Mouse (Mus musculus): ENCODE measurements around the gene Mical3. TPM values are rescaled to one million over a fixed set of nuclear protein-coding genes. Genes with fewer than 3 reads are reported as not detected.

The Mical3 gene
- polyA plus RNA-seq, 1 experiment = 49.0 TPM

- Histone ChIP-seq H3K36me3 (ENCODE audit: control insufficient read depth, insufficient read depth, low read length, poor library complexity, severe bottlenecking) (no peaks in the 10 kb centered on the region), H3K4me3 (ENCODE audit: low read depth, low read length) (no peak overlapping the region), H3K27ac (ENCODE audit: insufficient read depth, low read length) (no peak overlapping the region), H3K4me1 (ENCODE audit: control insufficient read depth, insufficient read depth, low read length) (peaks cover 5% of the 10 kb centered on the region), H3K9ac (ENCODE audit: low read depth, poor library complexity, severe bottlenecking) (no peak overlapping the region), H3K9me3 (replicated peaks; ENCODE audit: control insufficient read depth, insufficient read depth, low read length, poor library complexity, severe bottlenecking) (no peaks in the 10 kb centered on the region), H3K27me3 (ENCODE audit: control insufficient read depth, insufficient read depth, low read length, poor library complexity, severe bottlenecking) (no peaks in the 10 kb centered on the region)
- TF ChIP-seq EP300 (IDR thresholded peaks at IDR 0.05; ENCODE audit: insufficient read depth, low read depth, low read length) (no peak), POLR2A (IDR thresholded peaks at IDR 0.05; ENCODE audit: insufficient read depth, low read length) (no peak), CTCF (IDR thresholded peaks at IDR 0.05; ENCODE audit: low read depth, low read length) (no peak)
Measured at GRCm38 (mm10) chr6:121145010-121145604, 14.3 kb upstream of the Mical3 start.

GRCm38 (mm10) chr6:121144066-121144465 is 13.3 kb upstream of the Mical3 start:
- Histone ChIP-seq H3K36me3 (ENCODE audit: control insufficient read depth, insufficient read depth, low read length, poor library complexity, severe bottlenecking) (no peaks in the 10 kb centered on the region), H3K9ac (ENCODE audit: low read depth, poor library complexity, severe bottlenecking) (no peak overlapping the region), H3K27me3 (ENCODE audit: control insufficient read depth, insufficient read depth, low read length, poor library complexity, severe bottlenecking) (no peaks in the 10 kb centered on the region), H3K4me1 (ENCODE audit: control insufficient read depth, insufficient read depth, low read length) (peaks cover 5% of the 10 kb centered on the region), H3K9me3 (replicated peaks; ENCODE audit: control insufficient read depth, insufficient read depth, low read length, poor library complexity, severe bottlenecking) (no peaks in the 10 kb centered on the region), H3K4me3 (ENCODE audit: low read depth, low read length) (no peak overlapping the region), H3K27ac (ENCODE audit: insufficient read depth, low read length) (no peak overlapping the region)
- TF ChIP-seq POLR2A (IDR thresholded peaks at IDR 0.05; ENCODE audit: insufficient read depth, low read length) (no peak), EP300 (IDR thresholded peaks at IDR 0.05; ENCODE audit: insufficient read depth, low read depth, low read length) (no peak), CTCF (IDR thresholded peaks at IDR 0.05; ENCODE audit: low read depth, low read length) (no peak)

DNA sequence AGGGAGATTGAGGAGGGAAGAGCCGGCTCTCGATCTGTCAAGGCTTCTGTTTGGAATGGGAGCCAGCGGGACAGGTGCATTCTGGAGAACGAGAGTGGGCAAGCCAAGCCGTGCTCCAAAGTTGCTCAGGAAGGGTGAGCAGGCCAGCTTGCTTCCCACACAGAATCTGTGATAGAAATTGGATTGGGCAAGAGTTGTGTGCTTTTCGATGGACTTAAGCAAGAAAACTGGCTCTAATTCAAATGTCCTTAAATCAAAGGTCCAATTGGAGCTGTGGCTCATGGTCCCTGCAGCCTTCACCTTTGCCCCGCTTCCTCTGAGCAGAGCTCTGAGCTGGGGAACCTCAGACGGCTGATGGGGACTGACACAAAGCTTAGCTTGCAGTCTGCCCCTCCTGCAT is 12.6 kb upstream of the Mical3 start:
- H3K9ac ChIP-seq (ENCODE audit: low read depth, poor library complexity, severe bottlenecking) = no peak overlapping the region
- no peak overlapping the region for H3K27ac ChIP-seq (ENCODE audit: insufficient read depth, low read length)
- TF ChIP-seq EP300 (IDR thresholded peaks at IDR 0.05; ENCODE audit: insufficient read depth, low read depth, low read length) (no peak), CTCF (IDR thresholded peaks at IDR 0.05; ENCODE audit: low read depth, low read length) (no peak), POLR2A (IDR thresholded peaks at IDR 0.05; ENCODE audit: insufficient read depth, low read length) (no peak)
- H3K4me3 ChIP-seq (ENCODE audit: low read depth, low read length) = no peak overlapping the region
- no peaks in the 10 kb centered on the region for H3K36me3 ChIP-seq (ENCODE audit: control insufficient read depth, insufficient read depth, low read length, poor library complexity, severe bottlenecking)
- H3K27me3 ChIP-seq (ENCODE audit: control insufficient read depth, insufficient read depth, low read length, poor library complexity, severe bottlenecking) = no peaks in the 10 kb centered on the region
- peaks cover 5% of the 10 kb centered on the region for H3K4me1 ChIP-seq (ENCODE audit: control insufficient read depth, insufficient read depth, low read length)
- H3K9me3 ChIP-seq (replicated peaks; ENCODE audit: control insufficient read depth, insufficient read depth, low read length, poor library complexity, severe bottlenecking) = no peaks in the 10 kb centered on the region

DNA sequence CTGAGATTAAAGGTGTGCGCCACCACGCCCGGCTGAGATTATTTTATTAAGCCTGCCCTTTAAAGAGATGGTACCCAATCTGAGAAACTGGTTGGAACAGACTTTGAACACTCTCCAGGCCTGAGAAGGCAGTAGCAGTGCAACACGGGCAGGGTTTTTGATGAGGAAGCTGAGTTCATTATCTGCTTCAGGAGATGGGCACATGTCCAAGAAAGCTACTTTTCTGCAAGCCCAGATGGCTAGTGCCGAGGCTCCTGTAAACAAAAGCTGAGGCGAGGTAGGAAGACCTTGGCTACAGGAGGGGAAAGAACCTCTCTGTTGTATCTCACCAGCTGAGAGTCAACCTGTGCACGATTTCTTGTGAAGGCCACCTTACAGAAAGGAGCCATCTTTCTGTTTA is 11.5 kb upstream of the Mical3 start:
- no peak overlapping the region for H3K9ac ChIP-seq (ENCODE audit: low read depth, poor library complexity, severe bottlenecking)
- H3K4me3 ChIP-seq (ENCODE audit: low read depth, low read length) = no peak overlapping the region
- H3K36me3 ChIP-seq (ENCODE audit: control insufficient read depth, insufficient read depth, low read length, poor library complexity, severe bottlenecking) = no peaks in the 10 kb centered on the region
- no peaks in the 10 kb centered on the region for H3K27me3 ChIP-seq (ENCODE audit: control insufficient read depth, insufficient read depth, low read length, poor library complexity, severe bottlenecking)
- H3K9me3 ChIP-seq (replicated peaks; ENCODE audit: control insufficient read depth, insufficient read depth, low read length, poor library complexity, severe bottlenecking) = no peaks in the 10 kb centered on the region
- no peak for TF ChIP-seq EP300 (IDR thresholded peaks at IDR 0.05; ENCODE audit: insufficient read depth, low read depth, low read length)
- no peak for TF ChIP-seq CTCF (IDR thresholded peaks at IDR 0.05; ENCODE audit: low read depth, low read length)
- TF ChIP-seq POLR2A (IDR thresholded peaks at IDR 0.05; ENCODE audit: insufficient read depth, low read length) = no peak
- no peak overlapping the region for H3K27ac ChIP-seq (ENCODE audit: insufficient read depth, low read length)
- H3K4me1 ChIP-seq (ENCODE audit: control insufficient read depth, insufficient read depth, low read length) = peaks cover 5% of the 10 kb centered on the region

DNA sequence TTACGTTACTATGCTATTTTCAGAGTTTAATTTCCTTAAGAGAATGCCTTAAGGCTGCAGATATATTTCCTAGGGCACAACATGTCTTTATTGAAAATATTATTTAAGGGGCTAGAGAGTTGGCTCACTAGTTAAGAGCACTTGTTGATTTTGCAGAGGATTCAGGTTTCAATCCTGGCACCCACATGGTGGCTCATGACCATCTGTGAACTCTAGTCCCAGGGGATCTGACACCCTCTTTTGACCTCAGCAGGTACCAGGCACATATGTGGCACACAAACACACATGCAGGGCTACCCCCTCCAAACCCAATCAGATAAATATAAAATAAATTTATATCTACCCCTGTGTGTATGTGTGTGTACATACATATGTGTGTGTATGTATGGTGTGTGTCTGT is 8.5 kb upstream of the Mical3 start:
- H3K9me3 ChIP-seq (replicated peaks; ENCODE audit: control insufficient read depth, insufficient read depth, low read length, poor library complexity, severe bottlenecking) = no peaks in the 10 kb centered on the region
- H3K27ac ChIP-seq (ENCODE audit: insufficient read depth, low read length) = no peak overlapping the region
- TF ChIP-seq EP300 (IDR thresholded peaks at IDR 0.05; ENCODE audit: insufficient read depth, low read depth, low read length) (no peak), POLR2A (IDR thresholded peaks at IDR 0.05; ENCODE audit: insufficient read depth, low read length) (no peak), CTCF (IDR thresholded peaks at IDR 0.05; ENCODE audit: low read depth, low read length) (no peak)
- no peaks in the 10 kb centered on the region for H3K27me3 ChIP-seq (ENCODE audit: control insufficient read depth, insufficient read depth, low read length, poor library complexity, severe bottlenecking)
- H3K4me1 ChIP-seq (ENCODE audit: control insufficient read depth, insufficient read depth, low read length) = peaks cover 4% of the 10 kb centered on the region
- H3K9ac ChIP-seq (ENCODE audit: low read depth, poor library complexity, severe bottlenecking) = no peak overlapping the region
- H3K36me3 ChIP-seq (ENCODE audit: control insufficient read depth, insufficient read depth, low read length, poor library complexity, severe bottlenecking) = no peaks in the 10 kb centered on the region
- no peak overlapping the region for H3K4me3 ChIP-seq (ENCODE audit: low read depth, low read length)

DNA sequence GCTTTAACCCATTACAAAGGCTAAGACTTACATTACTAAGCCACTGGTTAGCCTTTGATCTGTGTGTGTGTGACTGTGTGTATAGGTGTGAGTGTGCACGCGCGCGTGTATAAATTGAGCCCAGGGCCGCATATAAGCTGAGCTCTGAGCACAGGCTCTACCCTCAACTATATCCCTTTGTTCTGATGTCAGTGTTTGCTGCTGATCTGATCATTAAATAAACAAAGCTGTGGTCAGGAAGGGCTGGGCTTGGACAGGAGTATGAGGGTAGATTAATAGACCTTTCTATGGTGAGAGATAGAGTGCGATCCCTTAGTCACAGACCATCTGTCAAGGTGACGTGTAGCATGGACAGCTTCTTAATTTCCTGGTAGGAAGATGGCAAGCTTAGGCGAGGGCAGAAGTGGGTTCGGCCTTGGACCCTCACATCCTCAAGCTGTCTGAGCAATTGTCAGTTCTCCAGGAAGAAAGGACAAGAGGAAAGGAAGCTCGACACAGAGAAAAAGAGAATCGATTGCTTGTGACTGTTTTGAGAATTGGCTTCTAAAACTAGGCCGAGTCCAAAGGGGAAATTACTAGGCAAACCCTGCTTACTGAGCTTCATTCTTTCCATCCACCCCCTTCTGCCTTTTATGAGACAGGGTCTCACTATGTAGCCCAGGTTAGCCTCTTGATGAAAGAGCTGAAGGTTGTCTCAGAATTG is 7.7 kb upstream of the Mical3 start:
- Histone ChIP-seq H3K36me3 (ENCODE audit: control insufficient read depth, insufficient read depth, low read length, poor library complexity, severe bottlenecking) (no peaks in the 10 kb centered on the region), H3K27me3 (ENCODE audit: control insufficient read depth, insufficient read depth, low read length, poor library complexity, severe bottlenecking) (no peaks in the 10 kb centered on the region), H3K27ac (ENCODE audit: insufficient read depth, low read length) (no peak overlapping the region), H3K4me3 (ENCODE audit: low read depth, low read length) (no peak overlapping the region), H3K9ac (ENCODE audit: low read depth, poor library complexity, severe bottlenecking) (no peak overlapping the region), H3K4me1 (ENCODE audit: control insufficient read depth, insufficient read depth, low read length) (peaks cover 4% of the 10 kb centered on the region), H3K9me3 (replicated peaks; ENCODE audit: control insufficient read depth, insufficient read depth, low read length, poor library complexity, severe bottlenecking) (no peaks in the 10 kb centered on the region)
- no peak for TF ChIP-seq EP300 (IDR thresholded peaks at IDR 0.05; ENCODE audit: insufficient read depth, low read depth, low read length)
- TF ChIP-seq POLR2A (IDR thresholded peaks at IDR 0.05; ENCODE audit: insufficient read depth, low read length) = no peak
- no peak for TF ChIP-seq CTCF (IDR thresholded peaks at IDR 0.05; ENCODE audit: low read depth, low read length)
